Mouse (Mus musculus): ENCODE measurements around the gene Artn. TPM values are rescaled to one million over a fixed set of nuclear protein-coding genes. Genes with fewer than 3 reads are reported as not detected.
A peak's percentile ranks its signal among the peaks of the same experiment; 100 is the strongest.

Artn gene
- not detected for total RNA-seq (2021)
- long read RNA-seq, experiment 1, result 0 reads
- long read RNA-seq, experiment 2, result 0 reads

DNA sequence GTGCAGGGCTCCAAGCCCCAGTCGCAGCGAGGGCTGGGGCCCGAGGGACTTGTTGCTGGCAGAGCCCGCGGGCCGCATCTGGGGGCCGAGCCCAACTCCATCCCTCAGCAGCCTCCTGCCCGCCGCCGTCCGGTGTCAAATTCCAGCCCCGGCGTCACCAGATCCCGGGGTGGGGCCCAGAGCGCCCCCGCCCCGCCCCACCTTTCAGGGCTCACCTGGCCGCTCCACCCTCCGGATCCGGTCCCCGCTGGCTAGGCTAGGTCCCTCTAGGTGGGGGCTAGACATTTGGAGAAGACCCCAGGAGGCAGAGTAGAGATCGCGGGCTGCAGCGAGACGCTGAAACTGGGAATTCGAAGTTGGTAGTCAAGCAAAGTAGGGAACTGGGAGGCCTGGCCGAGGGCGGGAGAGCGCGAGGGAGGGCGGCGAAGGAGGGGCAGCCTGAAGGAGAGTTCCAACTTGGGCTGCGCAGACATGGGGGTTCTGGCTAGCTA is at the start of gene Artn:
Artn (minus strand) TSS at position 373 of the 491 bp plus-strand sequence.
- intact Hi-C loops (cut with DNase I), result loop anchor here (5.0 kb wide), 2 partner anchors 102 to 133 kb away; no protein-coding TSS in a partner anchor

DNA sequence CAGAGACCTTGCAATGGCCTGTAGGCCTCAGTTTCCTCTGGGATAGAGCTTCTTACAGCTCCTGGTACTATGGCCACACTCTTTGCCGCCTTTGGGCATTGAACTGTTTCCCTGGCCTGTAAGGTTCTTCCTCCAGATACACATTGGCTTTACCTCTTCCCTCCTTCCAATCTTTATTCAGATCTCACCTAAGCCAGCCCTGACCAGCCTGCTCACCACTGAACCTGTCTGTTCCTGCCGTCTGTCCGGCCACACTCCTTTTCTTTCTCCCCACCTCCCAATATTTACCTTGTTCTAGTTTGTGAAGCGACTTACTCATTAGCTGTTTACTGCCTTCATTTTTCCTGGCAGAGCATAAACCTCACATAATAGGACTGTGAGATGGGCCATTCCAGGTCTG is 49.6 kb upstream of the Artn start:
- intact Hi-C loops (cut with DNase I), result no loop called here
- DNase-seq, result no peak

More for the DNA sequence above, at the start of gene Artn:
- peak; percentile 24 to 27 for DNase-seq

- intact Hi-C loops (cut with DNase I), result no loop called here
- DNase-seq, result no peak
These were observed 48.7 kb upstream of the Artn start for GRCm38 (mm10) chr4:117978282-117978681.

DNA sequence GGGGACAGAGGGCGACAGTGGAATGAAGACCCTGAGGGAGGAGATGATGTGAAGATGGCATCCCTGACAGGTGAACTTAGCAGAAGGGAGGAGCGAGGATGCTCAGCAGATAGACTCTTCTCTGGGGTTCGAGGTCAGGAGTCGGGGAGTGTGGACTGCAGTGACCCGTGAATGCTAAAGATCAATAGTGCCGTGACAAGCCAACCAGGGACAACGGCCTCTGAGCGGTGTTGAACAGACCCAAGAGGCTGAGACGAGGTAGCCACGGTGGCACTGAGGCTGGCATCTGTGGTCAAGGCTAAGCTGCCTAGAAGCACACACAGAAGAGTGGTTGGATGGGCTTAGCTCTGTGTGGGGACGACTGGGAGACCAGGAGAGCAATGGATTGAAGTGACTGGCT is 48.3 kb upstream of the Artn start:
- DNase-seq, result no peak
- intact Hi-C loops (cut with DNase I), result no loop called here

GRCm38 (mm10) chr4:117977371-117977770 is 47.8 kb upstream of the Artn start:
- intact Hi-C loops (cut with DNase I), result no loop called here
- no peak for DNase-seq

GRCm38 (mm10) chr4:117975820-117976219 is 46.3 kb upstream of the Artn start:
- intact Hi-C loops (cut with DNase I), result no loop called here
- no peak for DNase-seq

- no peak for DNase-seq
- intact Hi-C loops (cut with DNase I), result no loop called here
These were observed 45.2 kb upstream of the Artn start for GRCm38 (mm10) chr4:117974719-117975118.

GRCm38 (mm10) chr4:117972999-117973398 is 43.4 kb upstream of the Artn start:
- intact Hi-C loops (cut with DNase I), result no loop called here
- no peak for DNase-seq

GRCm38 (mm10) chr4:117964346-117965025 is 34.9 kb upstream of the Artn start:
- no peak for DNase-seq
- intact Hi-C loops (cut with DNase I), result no loop called here

DNA sequence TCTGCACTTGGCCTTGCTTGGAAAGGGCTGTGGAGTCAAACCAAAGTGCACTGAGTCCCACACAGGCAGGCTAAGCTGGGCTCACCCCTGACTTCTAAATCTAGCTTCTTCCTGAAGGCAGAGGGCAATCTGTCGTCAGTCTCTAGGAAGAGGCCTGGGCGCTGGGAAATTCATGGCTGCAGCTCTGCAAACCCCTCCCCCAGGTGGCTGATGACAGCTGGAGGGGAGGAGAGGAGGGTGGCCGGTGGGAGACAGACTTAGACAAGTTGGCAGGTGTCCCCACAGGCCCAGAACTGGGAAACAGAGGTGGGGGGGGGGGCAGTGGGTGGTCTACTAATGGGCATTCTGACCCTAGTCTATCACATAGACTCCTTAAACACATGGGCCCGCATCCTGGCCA is 27.9 kb upstream of the Artn start:
- no peak for DNase-seq
- intact Hi-C loops (cut with DNase I), result no loop called here

DNA sequence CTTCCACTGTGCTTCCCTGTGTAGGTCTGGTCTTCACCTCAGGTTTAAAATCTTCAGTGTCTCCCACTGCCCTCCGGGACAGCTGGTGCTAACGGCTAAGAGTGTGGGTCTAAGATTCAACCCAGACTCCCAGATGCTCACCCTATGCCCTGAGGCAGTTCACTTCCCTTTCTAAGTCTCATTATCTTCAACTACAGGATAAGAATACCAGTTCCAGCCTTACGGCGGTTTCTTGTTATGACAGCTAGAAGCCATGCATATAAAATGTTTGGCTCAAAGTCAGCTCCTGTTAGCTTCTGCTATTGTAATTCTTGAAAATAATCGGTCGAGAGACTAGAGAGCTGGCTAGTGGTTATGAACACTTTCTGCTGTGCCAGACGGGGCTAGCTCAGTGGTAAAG is 17.9 kb upstream of the Artn start:
- DNase-seq, result no peak
- intact Hi-C loops (cut with DNase I), result no loop called here

DNA sequence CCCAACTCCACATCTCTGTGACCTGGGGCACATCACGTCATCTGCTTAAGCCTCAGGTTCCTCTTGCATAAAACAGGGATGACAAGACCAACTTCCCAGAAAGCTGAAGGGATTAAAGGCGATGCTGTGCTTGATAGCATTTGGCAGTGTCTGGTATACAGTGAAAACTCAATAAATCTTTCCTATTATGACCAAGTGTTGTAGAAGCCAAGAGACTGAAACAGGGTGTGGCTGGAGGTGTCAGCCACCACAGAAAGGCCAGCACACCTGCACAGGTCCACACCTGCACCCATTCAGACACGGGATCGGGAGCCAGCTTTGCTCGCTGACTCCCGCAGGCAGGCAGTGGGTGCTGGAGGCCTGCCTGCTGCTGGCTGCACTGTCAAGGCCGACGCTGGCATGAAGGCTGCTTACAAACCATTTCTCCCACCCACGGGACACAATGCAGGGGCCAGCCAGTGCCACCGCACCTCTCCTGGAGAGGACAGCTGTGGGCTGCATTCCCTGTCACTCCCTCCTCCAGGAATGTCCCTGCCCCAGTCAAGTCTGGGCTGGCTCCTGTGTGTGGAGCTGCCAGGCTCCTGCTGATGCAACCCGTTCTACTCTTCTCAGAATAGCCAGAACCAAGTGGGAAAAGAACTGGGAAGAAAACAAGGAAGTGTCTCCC is 17.2 kb upstream of the Artn start:
- DNase-seq, result peak in 1 of 2 experiments; percentile 12
- intact Hi-C loops (cut with DNase I), result no loop called here

- DNase-seq, result no peak
- intact Hi-C loops (cut with DNase I), result no loop called here
These were observed 13.8 kb upstream of the Artn start for GRCm38 (mm10) chr4:117943317-117943716.

DNA sequence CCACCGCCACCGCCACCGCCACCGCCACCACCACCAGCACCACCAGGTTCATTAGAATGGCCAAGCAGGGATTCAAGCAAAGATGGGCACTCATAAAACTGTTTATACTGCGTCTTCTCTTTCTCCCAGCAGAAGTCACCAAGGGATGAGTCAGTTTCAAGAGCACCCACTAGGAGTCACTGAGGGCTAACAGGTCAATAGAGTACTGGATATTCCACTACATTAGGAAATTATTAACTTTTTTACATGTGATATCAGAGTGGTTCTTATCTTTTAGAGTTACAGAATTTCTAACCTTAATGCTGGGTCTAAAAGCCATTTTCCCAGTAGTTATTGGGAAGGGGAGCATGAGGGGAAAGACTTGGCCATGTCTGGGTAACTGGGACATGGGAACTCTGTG is 7.4 kb upstream of the Artn start:
- intact Hi-C loops (cut with DNase I), result no loop called here
- DNase-seq, result no peak

- no peak for DNase-seq
- intact Hi-C loops (cut with DNase I), result no loop called here
These were observed 4.5 kb upstream of the Artn start for GRCm38 (mm10) chr4:117934081-117934480.

- DNase-seq, result no peak
- intact Hi-C loops (cut with DNase I), result no loop called here
These were observed 3.7 kb upstream of the Artn start for GRCm38 (mm10) chr4:117933248-117933647.

GRCm38 (mm10) chr4:117928699-117929241 is 793 bp downstream of the Artn start:
- intact Hi-C loops (cut with DNase I), result loop anchor here (1.0 to 5.0 kb wide), 3 partner anchors 101 to 155 kb away; no protein-coding TSS in a partner anchor
- DNase-seq, result peak; percentile 43 to 63

DNA sequence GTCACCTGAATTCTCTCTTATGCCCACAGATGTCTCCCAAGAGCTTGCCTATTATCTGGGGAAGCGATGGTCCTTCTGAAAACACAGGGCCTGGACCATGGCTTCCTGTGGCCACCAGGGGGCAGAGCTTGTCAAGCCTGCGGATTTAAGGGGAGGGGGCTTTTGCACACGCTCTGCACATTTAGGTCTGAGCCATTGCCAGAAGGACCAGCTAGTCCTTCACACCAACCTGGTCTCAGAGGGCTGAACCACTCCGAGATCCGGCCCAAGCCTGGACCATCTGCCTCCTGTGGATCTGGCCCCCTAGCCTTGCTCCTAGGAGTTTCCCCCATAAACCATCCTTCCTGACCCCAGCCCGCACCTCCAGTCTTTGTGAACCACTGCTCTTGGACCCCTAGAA is 1.3 kb downstream of the Artn start:
- DNase-seq, result peak; percentile 30 to 39

DNA sequence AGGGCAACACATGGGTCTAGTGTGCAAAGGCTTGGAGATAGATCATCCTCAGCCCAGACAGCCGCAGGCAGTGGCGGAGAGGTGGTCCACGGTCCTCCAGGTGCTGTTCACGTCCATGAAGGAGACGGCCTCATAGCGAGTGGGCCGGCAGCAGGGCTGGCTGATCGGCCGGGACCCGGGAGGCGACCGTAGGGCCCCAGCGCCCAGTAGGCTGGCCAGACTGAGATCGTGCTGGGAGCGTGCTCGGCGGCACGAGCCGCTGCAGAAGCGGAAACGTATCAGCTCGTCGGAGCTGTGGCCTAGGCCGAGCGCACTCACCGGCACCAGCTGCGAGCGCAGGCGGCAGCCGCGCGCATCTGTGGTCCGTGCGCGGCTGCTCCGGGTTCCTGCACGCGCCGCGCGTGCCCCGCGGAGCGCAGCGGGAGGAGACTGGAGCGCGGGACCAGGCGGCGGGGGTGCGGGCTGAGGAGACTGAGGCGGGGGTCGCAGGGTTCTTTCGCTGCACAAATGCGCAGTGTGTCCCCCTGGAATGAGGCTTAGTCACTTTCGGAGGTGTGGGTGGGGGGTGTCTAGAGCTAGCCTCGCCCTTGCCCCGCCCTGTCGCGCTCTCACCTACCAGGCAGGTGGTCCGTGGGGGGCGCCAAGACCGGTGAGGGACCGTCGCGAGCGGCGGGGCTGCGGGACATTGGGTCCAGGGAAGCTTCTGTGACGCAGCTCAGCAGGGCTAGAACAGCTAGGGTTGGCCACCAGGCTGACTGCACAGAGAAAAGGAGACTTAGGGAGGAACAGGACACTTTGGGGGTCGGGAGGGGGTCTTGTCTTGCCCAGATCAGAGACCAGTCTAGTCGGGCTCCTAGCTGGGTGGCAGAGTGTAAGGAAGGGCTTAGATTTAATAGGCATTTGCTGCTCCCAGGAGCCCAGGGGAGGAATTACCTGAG is 2.7 kb downstream of the Artn start:
- DNase-seq, result peak; percentile 51 to 54
- intact Hi-C loops (cut with DNase I), result loop anchor here (5.0 kb wide), 2 partner anchors 100 to 135 kb away; no protein-coding TSS in a partner anchor

More for the DNA sequence above, 1.3 kb downstream of the Artn start:
- intact Hi-C loops (cut with DNase I), result loop anchor here (1.0 to 5.0 kb wide), 3 partner anchors 101 to 155 kb away; no protein-coding TSS in a partner anchor

- no peak for DNase-seq
- intact Hi-C loops (cut with DNase I), result loop anchor here (5.0 kb wide), 2 partner anchors 98 to 137 kb away; no protein-coding TSS in a partner anchor
These were observed 4.6 kb downstream of the Artn start for GRCm38 (mm10) chr4:117924916-117925315.
